Mouse (Mus musculus) macrophage (primary cell): ENCODE results near the gene 1700003E16Rik. TPM values are rescaled to one million over a fixed set of nuclear protein-coding genes. Genes with fewer than 3 reads are reported as not detected.

Experiments
- polyA plus RNA-seq: library from polyadenylated mRNA; stranded (reverse); fragments of 250-400 nt; gene quantifications from 3 replicates; pipeline ENCODE4 v1.2.4, GENCODE M21; 2018; ENCODE audit warnings: inconsistent platforms

Gene 1700003E16Rik
- polyA plus RNA-seq, 1 experiment from 2014 or later: 0.19 TPM

Other genes with a start within 250 kb of the 1700003E16Rik start
- not detected in 3 replicates for gene Sema4f, start 216.6 kb upstream of the 1700003E16Rik start, polyA plus RNA-seq
- gene M1ap, start 209.5 kb upstream of the 1700003E16Rik start, polyA plus RNA-seq: 1.2 to 2.1 TPM (median 1.8 TPM) in 3 replicates
- 30.0 to 70.8 TPM (median 64.9 TPM) in 3 replicates for gene Dok1, start 122.9 kb upstream of the 1700003E16Rik start, polyA plus RNA-seq
- gene Loxl3, start 122.2 kb upstream of the 1700003E16Rik start, polyA plus RNA-seq: 6.0 to 8.2 TPM (median 7.6 TPM) in 3 replicates
- gene Aup1, start 101.9 kb upstream of the 1700003E16Rik start, polyA plus RNA-seq: 192 to 272 TPM (median 246 TPM) in 3 replicates
- gene Htra2, start 101.1 kb upstream of the 1700003E16Rik start, polyA plus RNA-seq: 33.7 to 84.6 TPM (median 58.6 TPM) in 3 replicates
- 0.23 to 0.54 TPM (median 0.51 TPM) in 3 replicates for gene Dqx1, start 98.6 kb upstream of the 1700003E16Rik start, polyA plus RNA-seq
- gene Tlx2, start 86.1 kb upstream of the 1700003E16Rik start, polyA plus RNA-seq: not detected in 3 replicates
- gene Pcgf1, start 78.5 kb upstream of the 1700003E16Rik start, polyA plus RNA-seq: 9.8 to 13.6 TPM (median 11.0 TPM) in 3 replicates
- gene Lbx2, start 70.0 kb upstream of the 1700003E16Rik start, polyA plus RNA-seq: 0.40 to 1.3 TPM (median 0.66 TPM) in 3 replicates
- gene Ccdc142, start 54.8 kb upstream of the 1700003E16Rik start, polyA plus RNA-seq: 0.99 to 3.0 TPM (median 1.5 TPM) in 3 replicates
- 1.6 to 3.7 TPM (median 2.8 TPM) in 3 replicates for gene Gm42688, start 54.8 kb upstream of the 1700003E16Rik start, polyA plus RNA-seq
- 18.3 to 47.9 TPM (median 27.0 TPM) in 3 replicates for gene Mrpl53, start 47.4 kb upstream of the 1700003E16Rik start, polyA plus RNA-seq
- gene Mogs, start 40.9 kb upstream of the 1700003E16Rik start, polyA plus RNA-seq: 8.4 to 31.8 TPM (median 16.2 TPM) in 3 replicates
- gene Wbp1, start 34.8 kb upstream of the 1700003E16Rik start, polyA plus RNA-seq: 13.1 to 20.6 TPM (median 14.1 TPM) in 3 replicates
- gene Ino80b, start 31.0 kb upstream of the 1700003E16Rik start, polyA plus RNA-seq: 16.6 to 24.5 TPM (median 22.9 TPM) in 3 replicates
- gene Rtkn, start 20.9 kb upstream of the 1700003E16Rik start, polyA plus RNA-seq: 1.3 to 2.1 TPM (median 1.4 TPM) in 3 replicates
- 0.30 to 1.1 TPM (median 0.42 TPM) in 3 replicates for gene Wdr54, start within 50 bp of the 1700003E16Rik start, polyA plus RNA-seq
- gene Dctn1, start 9.5 kb downstream of the 1700003E16Rik start, polyA plus RNA-seq: 61.5 to 68.3 TPM (median 66.2 TPM) in 3 replicates
- not detected in 3 replicates for gene Slc4a5, start 63.4 kb downstream of the 1700003E16Rik start, polyA plus RNA-seq
- gene Mthfd2, start 169.5 kb downstream of the 1700003E16Rik start, polyA plus RNA-seq: 5.4 to 17.7 TPM (median 8.3 TPM) in 3 replicates
- gene Mob1a, start 169.6 kb downstream of the 1700003E16Rik start, polyA plus RNA-seq: 82.5 to 141 TPM (median 132 TPM) in 3 replicates
- gene Bola3, start 192.7 kb downstream of the 1700003E16Rik start, polyA plus RNA-seq: 21.1 to 56.8 TPM (median 50.5 TPM) in 3 replicates